Mouse (Mus musculus): Measurements from ENCODE around the gene Gm20547. TPM values are rescaled to one million over a fixed set of nuclear protein-coding genes. Genes with fewer than 3 reads are reported as not detected.

The Gm20547 gene
- not detected for polyA plus RNA-seq (2017; shearing (Covaris generic))

DNA sequence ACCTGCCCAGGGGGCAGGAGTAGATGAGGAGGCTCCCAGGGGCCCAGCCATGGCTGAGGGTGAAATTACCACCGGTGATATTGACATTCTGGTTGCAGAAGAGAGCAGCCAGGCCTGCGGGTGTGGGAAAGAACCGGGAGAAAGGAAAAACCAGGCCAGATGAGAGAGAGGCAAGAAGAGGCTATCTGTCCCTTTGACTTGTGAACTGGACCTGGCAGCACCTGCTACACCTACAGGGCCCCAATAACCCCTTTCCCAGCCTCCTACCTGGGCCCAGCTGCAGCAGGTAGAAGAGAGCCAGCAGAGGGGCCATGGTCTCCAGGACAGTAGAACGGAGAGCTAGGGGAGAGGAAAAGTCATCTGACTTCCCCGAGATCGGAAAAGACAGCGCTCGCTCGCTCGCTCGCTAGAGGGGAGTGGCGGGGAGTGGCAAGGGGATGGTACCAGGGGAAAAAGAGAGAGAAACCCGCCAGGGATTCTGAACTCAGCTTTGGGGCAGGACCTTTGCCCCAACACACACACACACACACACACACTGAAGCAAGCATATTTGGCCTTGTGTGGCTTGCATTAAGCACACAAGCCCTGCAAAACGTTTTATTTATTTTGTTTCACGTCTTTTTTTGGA, at the start of gene Gm20547:
Gene Gm20547, minus strand, starts transcription at position 360 of the 628 bp plus-strand sequence.

GRCm38 (mm10) chr17:34931061-34931734, 49.4 kb upstream of the Gm20547 start, which contains the start of gene Neu1:
TSS of gene Neu1 (plus strand) at chr17:34931253.

DNA sequence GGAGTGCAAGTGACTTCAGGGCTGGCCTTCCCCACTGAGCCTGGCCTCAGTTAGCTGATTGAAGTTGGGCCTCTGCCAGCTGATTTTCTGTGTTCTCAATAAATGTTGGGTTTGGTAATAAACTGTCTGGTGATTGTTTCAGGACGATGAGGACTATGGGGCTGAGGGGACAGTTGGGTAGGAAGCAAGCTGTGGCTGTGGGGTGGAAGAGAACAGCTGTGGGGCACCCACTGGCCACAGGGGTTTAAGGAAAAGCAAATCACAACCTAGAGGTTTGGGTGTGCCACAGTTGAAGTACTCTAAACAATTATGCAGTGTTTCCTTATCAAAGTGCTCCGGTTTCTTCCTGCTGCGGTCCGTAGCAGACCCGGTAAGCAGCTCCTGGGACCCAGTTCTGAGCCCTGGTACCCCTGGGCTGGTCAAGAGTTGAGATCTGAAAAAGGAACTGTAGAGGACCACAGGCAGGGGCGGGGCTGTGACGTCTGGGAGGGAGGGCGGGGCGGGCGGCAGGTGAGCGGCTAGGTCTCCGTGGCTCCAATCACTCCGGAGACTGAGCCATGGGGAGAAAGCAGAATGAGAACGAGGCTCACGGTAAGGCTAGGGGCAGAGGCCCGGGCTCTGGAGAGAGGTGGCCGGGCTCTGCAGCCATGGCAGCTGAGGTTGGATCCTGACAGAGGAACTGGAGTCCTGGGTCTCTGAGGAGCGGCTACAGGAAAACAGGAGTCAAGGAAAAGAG, 32.3 kb upstream of the Gm20547 start, which contains the start of gene Slc44a4:
Gene Slc44a4, plus strand, starts transcription at position 537 of the 736 bp plus-strand sequence.

GRCm38 (mm10) chr17:34898160-34898586, 16.3 kb upstream of the Gm20547 start, which contains the start of the genes C2 and Ehmt2:
TSS of gene C2 (minus strand) at chr17:34898265.
TSS of gene Ehmt2 (plus strand) at chr17:34898469.

DNA sequence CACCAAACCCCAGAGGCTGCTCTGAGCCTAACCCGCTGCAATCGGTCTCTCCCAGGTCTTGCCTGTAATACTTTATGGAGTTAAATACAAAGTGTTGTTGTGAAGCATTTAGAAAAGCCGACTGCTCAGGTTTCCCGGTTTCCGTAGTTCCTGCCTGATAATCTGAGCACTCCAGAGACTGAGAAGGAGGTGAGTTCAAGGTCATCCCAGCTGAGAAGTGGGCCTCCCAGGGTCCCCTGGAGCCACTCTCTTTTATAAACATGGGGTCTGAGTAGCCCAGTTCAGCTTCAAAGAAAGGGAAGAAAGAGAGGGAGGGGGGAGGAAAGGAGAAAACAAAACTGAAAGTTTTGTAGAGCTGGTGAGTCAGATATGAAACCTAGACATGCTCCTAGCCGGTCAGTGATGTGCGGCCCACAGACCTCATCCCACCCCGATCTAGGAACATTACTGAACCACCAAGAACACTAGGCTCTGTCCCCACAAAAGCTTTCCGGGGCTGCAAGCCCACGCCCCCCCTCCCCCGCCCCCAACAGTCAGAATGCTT, 2.4 kb downstream of the Gm20547 start, which contains the start of gene Zbtb12:
Gene Zbtb12, plus strand, starts transcription at position 148 of the 544 bp plus-strand sequence.

GRCm38 (mm10) chr17:34862416-34863081, 19.3 kb downstream of the Gm20547 start, which contains the start of gene Cfb:
TSS of gene Cfb (minus strand) at chr17:34862518.

GRCm38 (mm10) chr17:34849722-34850516, 31.9 kb downstream of the Gm20547 start, which contains the start of the genes Skiv2l and Nelfe:
TSS of gene Skiv2l (minus strand) at chr17:34850210.
TSS of gene Nelfe (plus strand) at chr17:34850391.

GRCm38 (mm10) chr17:34836856-34837221, 45.0 kb downstream of the Gm20547 start, which contains the start of the genes Stk19 and Dxo:
TSS of gene Stk19 (minus strand) at chr17:34836945.
TSS of gene Dxo (plus strand) at chr17:34837019.

Other genes starting within 250 kb of the Gm20547 start
- 2.8 TPM for gene Fkbpl, start 237.3 kb downstream of the Gm20547 start, polyA plus RNA-seq (2017; shearing (Covaris generic))
- 47.3 TPM for gene Atf6b, start 234.9 kb downstream of the Gm20547 start, polyA plus RNA-seq (2017; shearing (Covaris generic))
- not detected for gene Tnxb, start 211.5 kb downstream of the Gm20547 start, polyA plus RNA-seq (2017; shearing (Covaris generic))
- gene C4b, start 138.2 kb downstream of the Gm20547 start, polyA plus RNA-seq (2017; shearing (Covaris generic)) = not detected
- gene Cyp21a1, start 77.5 kb downstream of the Gm20547 start, polyA plus RNA-seq (2017; shearing (Covaris generic)) = not detected
- gene Stk19, start 45.1 kb downstream of the Gm20547 start, polyA plus RNA-seq (2017; shearing (Covaris generic)) = 18.7 TPM
- 89.1 TPM for gene Dxo, start 45.0 kb downstream of the Gm20547 start, polyA plus RNA-seq (2017; shearing (Covaris generic))
- gene Skiv2l, start 31.8 kb downstream of the Gm20547 start, polyA plus RNA-seq (2017; shearing (Covaris generic)) = 137 TPM
- 27.2 TPM for gene Nelfe, start 31.7 kb downstream of the Gm20547 start, polyA plus RNA-seq (2017; shearing (Covaris generic))
- not detected for gene Cfb, start 19.5 kb downstream of the Gm20547 start, polyA plus RNA-seq (2017; shearing (Covaris generic))
- gene Zbtb12, start 2.6 kb downstream of the Gm20547 start, polyA plus RNA-seq (2017; shearing (Covaris generic)) = 0.32 TPM
- gene C2, start 16.2 kb upstream of the Gm20547 start, polyA plus RNA-seq (2017; shearing (Covaris generic)) = not detected
- 49.8 TPM for gene Ehmt2, start 16.4 kb upstream of the Gm20547 start, polyA plus RNA-seq (2017; shearing (Covaris generic))
- not detected for gene Slc44a4, start 32.4 kb upstream of the Gm20547 start, polyA plus RNA-seq (2017; shearing (Covaris generic))
- 116 TPM for gene Neu1, start 49.2 kb upstream of the Gm20547 start, polyA plus RNA-seq (2017; shearing (Covaris generic))
- 785 TPM for gene Hspa1b, start 77.2 kb upstream of the Gm20547 start, polyA plus RNA-seq (2017; shearing (Covaris generic))
- 42.4 TPM for gene Gm20481, start 87.9 kb upstream of the Gm20547 start, polyA plus RNA-seq (2017; shearing (Covaris generic))
- 403 TPM for gene Hspa1a, start 90.1 kb upstream of the Gm20547 start, polyA plus RNA-seq (2017; shearing (Covaris generic))
- 0.17 TPM for gene Hspa1l, start 90.7 kb upstream of the Gm20547 start, polyA plus RNA-seq (2017; shearing (Covaris generic))
- gene Lsm2, start 99.8 kb upstream of the Gm20547 start, polyA plus RNA-seq (2017; shearing (Covaris generic)) = 59.4 TPM
- gene Vars, start 118.9 kb upstream of the Gm20547 start, polyA plus RNA-seq (2017; shearing (Covaris generic)) = 151 TPM
- not detected for gene Vwa7, start 134.5 kb upstream of the Gm20547 start, polyA plus RNA-seq (2017; shearing (Covaris generic))
- gene Sapcd1, start 146.0 kb upstream of the Gm20547 start, polyA plus RNA-seq (2017; shearing (Covaris generic)) = not detected
- 4.4 TPM for gene Msh5, start 164.7 kb upstream of the Gm20547 start, polyA plus RNA-seq (2017; shearing (Covaris generic))
- gene Clic1, start 167.9 kb upstream of the Gm20547 start, polyA plus RNA-seq (2017; shearing (Covaris generic)) = 228 TPM
- 0.95 TPM for gene Ddah2, start 177.0 kb upstream of the Gm20547 start, polyA plus RNA-seq (2017; shearing (Covaris generic))
- not detected for gene Ly6g6c, start 183.3 kb upstream of the Gm20547 start, polyA plus RNA-seq (2017; shearing (Covaris generic))
- not detected for gene Mpig6b, start 184.1 kb upstream of the Gm20547 start, polyA plus RNA-seq (2017; shearing (Covaris generic))
- gene Ly6g6e, start 194.9 kb upstream of the Gm20547 start, polyA plus RNA-seq (2017; shearing (Covaris generic)) = not detected
- gene Ly6g6d, start 196.0 kb upstream of the Gm20547 start, polyA plus RNA-seq (2017; shearing (Covaris generic)) = not detected
- gene Ly6g6f, start 203.6 kb upstream of the Gm20547 start, polyA plus RNA-seq (2017; shearing (Covaris generic)) = not detected
- 90.2 TPM for gene Abhd16a, start 207.2 kb upstream of the Gm20547 start, polyA plus RNA-seq (2017; shearing (Covaris generic))
- not detected for gene Ly6g5c, start 226.2 kb upstream of the Gm20547 start, polyA plus RNA-seq (2017; shearing (Covaris generic))
- 1.2 TPM for gene Ly6g5b, start 233.4 kb upstream of the Gm20547 start, polyA plus RNA-seq (2017; shearing (Covaris generic))
- gene Gpank1, start 239.4 kb upstream of the Gm20547 start, polyA plus RNA-seq (2017; shearing (Covaris generic)) = 64.4 TPM
- gene Csnk2b, start 240.0 kb upstream of the Gm20547 start, polyA plus RNA-seq (2017; shearing (Covaris generic)) = 190 TPM
- gene D17H6S53E, start 244.3 kb upstream of the Gm20547 start, polyA plus RNA-seq (2017; shearing (Covaris generic)) = 0.75 TPM

Measured in naive thymus-derived CD4-positive, alpha-beta T cell, adult 5 months (primary cell).